Mouse (Mus musculus): ENCODE data around the gene Rnf145.

Rnf145 gene

GRCm38 (mm10) chr11:44534999-44535750 lies 16.4 kb downstream of the Rnf145 start:
- DNase-seq (ENCODE audit: extremely low spot score, low read depth, low spot score) = no peak

- DNase-seq (ENCODE audit: extremely low spot score, low read depth, low spot score) = no peak
Observed at GRCm38 (mm10) chr11:44537403-44537802, 18.6 kb downstream of the Rnf145 start.

GRCm38 (mm10) chr11:44538101-44538500 lies 19.3 kb downstream of the Rnf145 start:
- no peak for DNase-seq (ENCODE audit: extremely low spot score, low read depth, low spot score)

- DNase-seq (ENCODE audit: extremely low spot score, low read depth, low spot score) = no peak
Observed at GRCm38 (mm10) chr11:44538501-44539290, 19.9 kb downstream of the Rnf145 start.

- no peak for DNase-seq (ENCODE audit: extremely low spot score, low read depth, low spot score)
Observed at GRCm38 (mm10) chr11:44539291-44539930, 20.6 kb downstream of the Rnf145 start.

- no peak for DNase-seq (ENCODE audit: extremely low spot score, low read depth, low spot score)
Observed at GRCm38 (mm10) chr11:44540243-44540642, 21.5 kb downstream of the Rnf145 start.

- DNase-seq (ENCODE audit: extremely low spot score, low read depth, low spot score) = no peak
Observed at GRCm38 (mm10) chr11:44541280-44541679, 22.5 kb downstream of the Rnf145 start.

GRCm38 (mm10) chr11:44541813-44542212 lies 23.0 kb downstream of the Rnf145 start:
- DNase-seq (ENCODE audit: extremely low spot score, low read depth, low spot score) = no peak

GRCm38 (mm10) chr11:44543593-44543992 lies 24.8 kb downstream of the Rnf145 start:
- no peak for DNase-seq (ENCODE audit: extremely low spot score, low read depth, low spot score)

GRCm38 (mm10) chr11:44543996-44544395 lies 25.2 kb downstream of the Rnf145 start:
- no peak for DNase-seq (ENCODE audit: extremely low spot score, low read depth, low spot score)

- no peak for DNase-seq (ENCODE audit: extremely low spot score, low read depth, low spot score)
Observed at GRCm38 (mm10) chr11:44545181-44545580, 26.4 kb downstream of the Rnf145 start.

GRCm38 (mm10) chr11:44546250-44546649 lies 27.5 kb downstream of the Rnf145 start:
- no peak for DNase-seq (ENCODE audit: extremely low spot score, low read depth, low spot score)

- no peak for DNase-seq (ENCODE audit: extremely low spot score, low read depth, low spot score)
Observed at GRCm38 (mm10) chr11:44547651-44548196, 29.0 kb downstream of the Rnf145 start.

- no peak for DNase-seq (ENCODE audit: extremely low spot score, low read depth, low spot score)
Observed at GRCm38 (mm10) chr11:44548816-44549215, 30.1 kb downstream of the Rnf145 start.

- DNase-seq (ENCODE audit: extremely low spot score, low read depth, low spot score) = no peak
Observed at GRCm38 (mm10) chr11:44549511-44550278, 30.9 kb downstream of the Rnf145 start.

GRCm38 (mm10) chr11:44550996-44551395 lies 32.2 kb downstream of the Rnf145 start:
- DNase-seq (ENCODE audit: extremely low spot score, low read depth, low spot score) = no peak

GRCm38 (mm10) chr11:44554339-44554738 lies 35.6 kb downstream of the Rnf145 start:
- DNase-seq (ENCODE audit: extremely low spot score, low read depth, low spot score) = no peak

GRCm38 (mm10) chr11:44558521-44558920 lies 39.8 kb downstream of the Rnf145 start:
- DNase-seq (ENCODE audit: extremely low spot score, low read depth, low spot score) = no peak

GRCm38 (mm10) chr11:44559466-44559865 lies 40.7 kb downstream of the Rnf145 start:
- no peak for DNase-seq (ENCODE audit: extremely low spot score, low read depth, low spot score)

GRCm38 (mm10) chr11:44560396-44560795 lies 41.6 kb downstream of the Rnf145 start:
- DNase-seq (ENCODE audit: extremely low spot score, low read depth, low spot score) = no peak
